Mouse (Mus musculus): ENCODE measurements around the gene Cmya5. TPM values are rescaled to one million over a fixed set of nuclear protein-coding genes. Genes with fewer than 3 reads are reported as not detected.
A peak's percentile ranks its signal among the peaks of the same experiment; 100 is the strongest.

The Cmya5 gene
- polyA plus RNA-seq, 1 experiment from 2014 or later = 3.1 TPM

DNA sequence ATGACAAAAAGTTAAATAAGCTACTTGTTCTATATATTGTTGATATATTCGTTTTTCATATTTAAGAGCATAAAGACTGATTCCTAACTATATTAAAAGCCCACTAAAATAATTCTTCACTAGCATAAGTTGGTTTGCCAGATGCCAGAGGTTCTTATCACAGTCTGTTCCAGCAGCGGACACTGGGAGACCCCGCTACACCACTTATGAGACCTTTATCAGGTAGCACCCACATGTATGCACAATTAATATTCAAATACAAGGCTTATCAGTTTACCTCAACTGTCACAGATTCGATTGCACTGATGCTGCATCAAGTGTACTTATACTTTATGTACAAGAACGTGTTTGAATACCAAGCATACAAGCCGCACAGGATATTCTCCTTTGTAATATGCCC lies 13.7 kb upstream of the Cmya5 start:
- WGBS = 89% methylated on average over 6 of the region's 6 CpGs
- Histone ChIP-seq H3K4me3 (no peak overlapping the region), H3K9ac (no peak overlapping the region), H3K9me3 (no peaks in the 10 kb centered on the region), H3K27ac (replicated peaks) (no peak overlapping the region), H3K4me2 (no peak overlapping the region), H3K36me3 (peaks cover 60% of the 10 kb centered on the region), H3K4me1 (no peaks in the 10 kb centered on the region), H3K27me3 (replicated peaks) (no peaks in the 10 kb centered on the region)
- ATAC-seq (ENCODE audit: extremely low read depth, insufficient number of reproducible peaks, low FRiP score, low TSS enrichment) = no peak

DNA sequence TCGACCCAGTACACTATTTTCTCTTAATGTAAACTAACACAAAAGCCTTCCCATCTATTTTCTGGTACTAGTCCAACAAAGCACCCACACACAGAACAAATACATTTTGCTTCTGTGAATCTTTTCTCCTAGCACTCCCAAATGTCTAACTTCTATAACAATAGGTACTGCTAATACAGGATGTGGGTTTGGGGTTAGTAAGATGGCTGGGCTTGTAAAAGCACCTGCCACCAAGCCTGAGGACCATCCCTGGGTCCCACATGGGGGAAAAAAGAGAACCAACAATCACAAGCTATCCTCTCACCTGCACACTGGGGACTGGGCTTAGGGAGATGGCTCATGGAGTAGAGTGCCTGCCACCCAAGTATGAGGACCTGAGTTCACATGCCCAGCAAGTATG lies 8.8 kb upstream of the Cmya5 start:
- Histone ChIP-seq H3K4me2 (no peak overlapping the region), H3K9ac (no peak overlapping the region), H3K4me1 (no peaks in the 10 kb centered on the region), H3K9me3 (no peaks in the 10 kb centered on the region), H3K27ac (replicated peaks) (no peak overlapping the region), H3K36me3 (peaks cover 71% of the 10 kb centered on the region), H3K4me3 (no peak overlapping the region), H3K27me3 (replicated peaks) (no peaks in the 10 kb centered on the region)
- 84% methylated on average over 1 of the region's 1 CpGs for WGBS
- ATAC-seq (ENCODE audit: extremely low read depth, insufficient number of reproducible peaks, low FRiP score, low TSS enrichment) = no peak

DNA sequence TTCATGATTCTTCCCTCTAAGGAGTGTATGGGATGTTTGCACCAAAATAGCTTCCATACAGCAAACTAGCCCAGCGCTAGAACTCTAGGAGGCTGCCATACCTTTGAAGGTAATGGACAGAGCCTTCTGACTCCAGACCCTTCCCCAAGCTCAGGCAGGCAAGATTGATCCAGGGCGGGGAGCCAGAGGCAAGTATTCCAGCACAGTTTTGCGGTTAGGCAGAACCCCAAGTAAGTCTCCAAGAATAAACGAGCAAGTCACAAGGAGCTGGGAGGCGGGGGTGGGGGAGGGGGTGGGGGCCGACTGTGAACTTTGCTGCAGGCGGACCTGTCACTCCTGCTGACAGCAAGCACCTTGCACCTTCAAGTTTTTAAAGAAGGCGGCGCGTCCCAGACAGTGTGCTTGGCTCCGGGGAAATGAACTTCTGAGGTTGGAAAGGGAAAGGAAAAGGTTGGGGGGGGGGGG lies 673 bp downstream of the Cmya5 start:
- Histone ChIP-seq H3K27ac (replicated peaks) (peak overlapping the region; percentile 93), H3K36me3 (peaks cover 18% of the 10 kb centered on the region), H3K4me2 (peak overlapping the region; percentile 85), H3K9ac (peak overlapping the region; percentile 85), H3K9me3 (no peaks in the 10 kb centered on the region), H3K4me3 (peak overlapping the region; percentile 68), H3K4me1 (peaks cover 41% of the 10 kb centered on the region), H3K27me3 (replicated peaks) (no peaks in the 10 kb centered on the region)
- ATAC-seq (ENCODE audit: extremely low read depth, insufficient number of reproducible peaks, low FRiP score, low TSS enrichment) = 0 out of 2 replicates have a peak, but pooled peaks have one; percentile 29
- 18% methylated on average over 11 of the region's 11 CpGs for WGBS

DNA sequence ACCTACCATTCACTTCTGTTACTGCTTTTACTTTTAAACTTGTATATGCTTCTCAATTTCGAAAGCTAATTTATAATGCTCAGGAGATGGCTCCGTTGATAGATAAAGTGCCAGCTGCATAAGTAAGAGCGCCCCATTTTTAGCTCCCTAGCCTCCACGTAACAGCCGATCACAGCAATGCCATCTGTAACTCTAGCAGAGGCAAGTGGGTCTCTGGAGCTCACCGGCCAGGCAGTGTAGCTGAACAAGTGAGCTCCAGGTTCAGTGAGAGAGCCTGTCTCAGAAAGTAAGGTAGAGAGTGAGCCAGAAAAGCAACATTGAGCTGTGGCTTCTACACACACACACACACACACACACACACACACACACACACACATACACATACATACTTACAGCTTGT lies 3.3 kb downstream of the Cmya5 start:
- no peak overlapping the region for H3K27ac ChIP-seq (replicated peaks)
- no peak for ATAC-seq (ENCODE audit: extremely low read depth, insufficient number of reproducible peaks, low FRiP score, low TSS enrichment)
- no peak overlapping the region for H3K9ac ChIP-seq
- no peaks in the 10 kb centered on the region for H3K27me3 ChIP-seq (replicated peaks)
- no peak overlapping the region for H3K4me3 ChIP-seq
- H3K36me3 ChIP-seq = 0 out of 2 replicates have a peak, but pooled peaks cover 7% of the 10 kb centered on the region
- no peak overlapping the region for H3K4me2 ChIP-seq
- WGBS = 89% methylated on average over 6 of the region's 6 CpGs
- H3K4me1 ChIP-seq = peaks cover 65% of the 10 kb centered on the region
- no peaks in the 10 kb centered on the region for H3K9me3 ChIP-seq

DNA sequence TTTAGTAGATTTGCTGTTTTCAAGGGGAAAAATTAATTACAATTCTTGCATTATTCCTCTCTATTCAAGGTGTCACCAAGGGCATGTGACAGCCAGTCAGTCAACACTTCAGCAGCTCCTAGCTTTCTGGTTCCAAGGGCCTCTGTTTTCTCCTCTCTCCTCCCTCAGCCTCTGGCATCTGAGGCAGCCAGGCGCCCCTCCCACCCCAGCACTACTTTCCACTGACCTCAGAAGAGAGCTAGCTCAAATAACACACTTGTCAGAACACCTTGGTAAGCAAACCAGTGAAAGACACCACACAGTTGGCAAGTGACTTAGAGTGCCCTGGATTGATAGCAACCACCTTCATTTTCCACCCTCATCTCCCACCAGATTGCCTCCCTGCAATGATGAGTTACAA lies 6.5 kb downstream of the Cmya5 start:
- Histone ChIP-seq H3K9ac (no peak overlapping the region), H3K27me3 (replicated peaks) (no peaks in the 10 kb centered on the region), H3K4me1 (peaks cover 51% of the 10 kb centered on the region), H3K27ac (replicated peaks) (peak overlapping the region; percentile 86), H3K4me3 (no peak overlapping the region), H3K36me3 (0 out of 2 replicates have a peak, but pooled peaks cover 8% of the 10 kb centered on the region), H3K4me2 (peak overlapping the region; percentile 32), H3K9me3 (no peaks in the 10 kb centered on the region)
- WGBS = 50% methylated on average over 1 of the region's 1 CpGs
- ATAC-seq (ENCODE audit: extremely low read depth, insufficient number of reproducible peaks, low FRiP score, low TSS enrichment) = no peak; the same call in 1 of the 2 replicates

DNA sequence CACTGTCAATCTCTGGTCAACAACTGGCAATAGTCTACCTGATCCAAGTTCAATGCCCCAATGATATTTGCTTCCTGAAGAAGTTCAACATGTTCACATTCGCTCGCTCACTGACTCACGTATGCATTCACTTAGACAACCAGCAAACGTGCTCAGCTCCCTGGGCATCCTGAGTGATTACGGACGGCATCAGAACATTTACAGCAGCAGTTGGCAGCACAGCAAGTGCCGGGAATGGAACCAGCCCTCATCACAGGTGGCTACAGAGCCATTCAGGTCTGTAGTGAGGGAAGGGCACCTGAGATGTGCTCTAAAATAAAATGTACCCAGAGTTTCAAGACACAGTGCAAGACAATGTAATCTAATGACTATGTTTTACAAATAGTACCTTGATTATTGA lies 7.4 kb downstream of the Cmya5 start:
- Histone ChIP-seq H3K4me3 (no peak overlapping the region), H3K4me1 (peaks cover 42% of the 10 kb centered on the region), H3K4me2 (no peak overlapping the region), H3K27ac (replicated peaks) (peak overlapping the region; percentile 86), H3K9me3 (no peaks in the 10 kb centered on the region), H3K9ac (no peak overlapping the region), H3K36me3 (0 out of 2 replicates have a peak, but pooled peaks cover 5% of the 10 kb centered on the region), H3K27me3 (replicated peaks) (no peaks in the 10 kb centered on the region)
- ATAC-seq (ENCODE audit: extremely low read depth, insufficient number of reproducible peaks, low FRiP score, low TSS enrichment) = no peak
- 75% methylated on average over 7 of the region's 7 CpGs for WGBS

DNA sequence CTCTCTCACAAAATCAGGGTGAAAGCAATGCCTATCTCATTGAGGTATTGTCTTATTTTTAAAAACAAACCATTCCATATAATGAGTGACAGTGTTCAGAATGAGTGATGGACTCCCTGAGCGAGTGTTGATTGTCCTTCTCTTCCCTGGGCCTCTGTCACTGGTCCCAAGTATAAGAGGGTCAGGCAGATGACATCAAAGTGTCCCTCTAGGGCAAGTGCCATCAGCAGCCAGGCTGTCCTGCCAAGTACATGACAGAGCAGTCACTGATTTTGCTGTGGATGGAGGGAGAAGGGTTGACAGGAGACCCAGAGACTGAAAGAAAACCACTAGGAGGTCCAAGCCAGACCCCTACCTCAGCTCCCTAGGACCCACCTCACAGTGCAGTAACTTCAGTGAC lies 8.3 kb downstream of the Cmya5 start:
- no peak for ATAC-seq (ENCODE audit: extremely low read depth, insufficient number of reproducible peaks, low FRiP score, low TSS enrichment)
- no peak overlapping the region for H3K4me3 ChIP-seq
- H3K27ac ChIP-seq (replicated peaks) = 0 out of 2 replicates have a peak overlapping the region, but pooled peaks have one; percentile 86
- 77% methylated on average over 1 of the region's 1 CpGs for WGBS
- H3K27me3 ChIP-seq (replicated peaks) = no peaks in the 10 kb centered on the region
- H3K4me2 ChIP-seq = no peak overlapping the region
- H3K9ac ChIP-seq = no peak overlapping the region
- H3K9me3 ChIP-seq = no peaks in the 10 kb centered on the region
- H3K4me1 ChIP-seq = peaks cover 38% of the 10 kb centered on the region
- H3K36me3 ChIP-seq = 0 out of 2 replicates have a peak, but pooled peaks cover 2% of the 10 kb centered on the region

DNA sequence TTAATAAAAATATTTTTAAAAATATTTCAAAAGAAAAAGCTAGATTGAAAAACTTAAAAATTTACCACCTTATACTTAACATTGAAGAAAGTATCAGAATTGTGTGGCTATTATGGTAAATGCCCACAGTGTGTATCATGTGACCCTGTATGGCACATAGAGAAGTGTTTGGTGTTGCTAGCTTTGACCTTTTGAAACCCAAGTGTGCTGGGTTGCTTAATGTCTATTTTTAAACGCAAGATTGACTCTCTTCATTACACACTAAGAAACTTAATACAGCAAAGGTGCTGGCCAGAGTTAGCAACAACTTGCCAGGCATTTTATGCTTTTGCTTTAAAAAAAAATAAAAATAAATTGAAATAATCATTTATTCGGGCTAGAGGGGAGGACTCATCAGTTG lies 9.0 kb downstream of the Cmya5 start:
- H3K9me3 ChIP-seq = no peaks in the 10 kb centered on the region
- no peak overlapping the region for H3K4me2 ChIP-seq
- H3K4me3 ChIP-seq = no peak overlapping the region
- no peak for ATAC-seq (ENCODE audit: extremely low read depth, insufficient number of reproducible peaks, low FRiP score, low TSS enrichment)
- no peak overlapping the region for H3K9ac ChIP-seq
- H3K27ac ChIP-seq (replicated peaks) = no peak overlapping the region
- H3K36me3 ChIP-seq = 0 out of 2 replicates have a peak, but pooled peaks cover 2% of the 10 kb centered on the region
- WGBS = 69% methylated on average over 2 of the region's 2 CpGs
- H3K4me1 ChIP-seq = peaks cover 43% of the 10 kb centered on the region
- no peaks in the 10 kb centered on the region for H3K27me3 ChIP-seq (replicated peaks)

DNA sequence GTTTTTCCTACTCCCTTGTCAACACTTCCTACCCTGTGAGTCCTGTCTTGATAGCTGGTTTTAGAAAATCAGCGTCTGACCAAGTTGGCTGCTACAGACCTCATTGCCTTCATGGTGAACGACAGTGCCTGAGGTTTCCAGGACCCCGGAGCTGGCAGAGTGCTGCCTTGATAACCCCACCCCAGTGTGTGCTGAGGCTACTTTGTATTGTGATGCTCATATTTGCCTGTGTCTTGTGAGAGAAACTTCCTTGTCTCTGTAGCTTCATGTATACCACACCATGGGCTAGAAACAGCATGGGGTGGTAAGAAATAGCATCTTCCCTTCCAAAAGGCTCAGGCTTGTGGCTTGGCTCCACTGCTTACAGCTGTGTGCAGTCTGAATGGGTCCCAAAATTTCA lies 13.8 kb downstream of the Cmya5 start:
- 0 out of 2 replicates have a peak, but pooled peaks cover 2% of the 10 kb centered on the region for H3K36me3 ChIP-seq
- no peak overlapping the region for H3K4me2 ChIP-seq
- H3K4me3 ChIP-seq = no peak overlapping the region
- ATAC-seq (ENCODE audit: extremely low read depth, insufficient number of reproducible peaks, low FRiP score, low TSS enrichment) = no peak
- H3K4me1 ChIP-seq = peaks cover 20% of the 10 kb centered on the region
- H3K27ac ChIP-seq (replicated peaks) = no peak overlapping the region
- H3K9me3 ChIP-seq = no peaks in the 10 kb centered on the region
- no peaks in the 10 kb centered on the region for H3K27me3 ChIP-seq (replicated peaks)
- WGBS = 27% methylated on average over 3 of the region's 3 CpGs
- H3K9ac ChIP-seq = no peak overlapping the region

DNA sequence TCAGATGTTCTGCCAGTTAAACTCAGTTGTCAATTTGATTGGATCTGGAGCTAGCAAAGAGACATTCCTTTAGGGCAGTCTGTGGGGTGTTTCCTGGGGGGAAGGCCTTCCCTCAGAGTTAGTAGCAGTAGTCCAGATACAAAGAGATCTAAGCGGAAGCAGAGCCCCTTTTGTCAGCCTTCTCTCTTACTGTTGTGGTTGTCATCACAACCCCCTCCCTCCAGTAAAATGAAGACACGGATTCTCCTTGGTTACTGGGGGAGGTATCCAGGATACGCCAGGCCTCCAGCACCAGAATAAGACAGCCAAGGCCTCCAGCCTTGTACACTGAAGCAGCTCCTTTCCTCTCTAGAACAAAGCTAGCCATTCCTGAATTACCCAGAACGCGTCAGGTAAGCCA lies 15.6 kb downstream of the Cmya5 start:
- WGBS = 73% methylated on average over 5 of the region's 5 CpGs
- ATAC-seq (ENCODE audit: extremely low read depth, insufficient number of reproducible peaks, low FRiP score, low TSS enrichment) = no peak

DNA sequence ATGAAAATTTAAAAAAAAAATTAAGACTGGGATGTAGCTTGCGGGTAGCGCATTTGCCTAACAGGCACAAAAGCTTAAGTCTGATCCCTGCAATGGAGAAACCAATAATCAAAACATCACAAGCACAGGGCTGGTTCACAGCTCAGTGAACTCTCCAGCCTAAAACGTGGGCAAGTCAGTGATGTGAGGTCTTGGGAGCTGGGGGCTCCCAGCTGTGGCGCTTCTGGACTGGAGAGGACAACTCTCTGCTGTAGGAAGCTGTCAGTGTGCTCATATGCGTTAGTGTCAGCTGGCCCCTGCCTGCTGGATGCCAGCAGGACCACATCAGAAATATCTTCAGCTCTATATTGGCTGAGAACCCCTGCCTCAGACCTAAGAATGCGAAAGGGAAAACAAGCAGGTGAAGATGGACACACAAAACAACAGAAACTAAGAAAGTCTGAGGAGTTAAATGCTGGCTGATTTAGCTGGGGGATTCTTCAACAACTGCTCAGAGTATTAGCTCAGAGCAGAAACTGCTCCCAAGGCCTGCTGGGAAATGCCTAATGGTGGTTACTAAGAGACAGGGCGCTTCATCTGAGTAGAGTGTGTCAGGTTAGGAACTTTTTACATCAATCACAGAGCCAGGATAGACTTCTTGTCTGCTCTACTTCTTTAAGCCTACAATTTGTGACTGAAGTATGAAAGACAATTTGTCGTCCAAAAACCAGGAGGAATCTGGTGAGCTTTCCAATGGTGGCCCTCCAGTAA lies 16.2 kb downstream of the Cmya5 start:
- Histone ChIP-seq H3K4me2 (no peak overlapping the region), H3K36me3 (no peaks in the 10 kb centered on the region), H3K4me1 (peaks cover 17% of the 10 kb centered on the region), H3K9ac (no peak overlapping the region), H3K27ac (replicated peaks) (no peak overlapping the region), H3K4me3 (no peak overlapping the region), H3K27me3 (replicated peaks) (no peaks in the 10 kb centered on the region), H3K9me3 (peaks cover 4% of the 10 kb centered on the region; the same call in 1 of the 2 replicates)
- 68% methylated on average over 8 of the region's 8 CpGs for WGBS
- no peak for ATAC-seq (ENCODE audit: extremely low read depth, insufficient number of reproducible peaks, low FRiP score, low TSS enrichment)

More for the DNA sequence above, 15.6 kb downstream of the Cmya5 start:
- Histone ChIP-seq H3K4me2 (no peak overlapping the region), H3K36me3 (0 out of 2 replicates have a peak, but pooled peaks cover 2% of the 10 kb centered on the region), H3K27me3 (replicated peaks) (no peaks in the 10 kb centered on the region), H3K4me1 (peaks cover 17% of the 10 kb centered on the region), H3K27ac (replicated peaks) (no peak overlapping the region), H3K4me3 (no peak overlapping the region), H3K9ac (no peak overlapping the region), H3K9me3 (peaks cover 4% of the 10 kb centered on the region; the same call in 1 of the 2 replicates)

DNA sequence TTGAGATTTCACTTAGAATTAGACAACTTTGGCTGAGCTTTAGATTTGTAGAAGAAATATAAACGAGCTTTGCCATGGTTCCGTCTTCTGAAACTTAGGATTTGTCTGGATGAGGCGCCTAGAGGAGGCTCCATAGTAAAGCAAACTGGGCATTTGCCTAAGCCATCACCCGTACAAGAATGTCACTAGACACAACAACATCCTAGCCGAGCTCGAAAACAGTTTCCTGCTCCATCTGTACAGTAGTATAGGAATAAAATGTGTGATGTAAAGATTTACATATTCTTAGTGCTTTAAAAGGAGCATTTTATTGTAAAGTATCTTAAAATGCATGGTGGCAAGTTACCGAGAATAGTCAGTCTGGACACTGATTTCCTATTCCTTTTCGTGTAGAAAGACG lies 22.2 kb downstream of the Cmya5 start:
- no peaks in the 10 kb centered on the region for H3K27me3 ChIP-seq (replicated peaks)
- H3K9me3 ChIP-seq = peaks cover 4% of the 10 kb centered on the region; the same call in 1 of the 2 replicates
- no peak overlapping the region for H3K9ac ChIP-seq
- H3K4me3 ChIP-seq = no peak overlapping the region
- WGBS = 84% methylated on average over 9 of the region's 9 CpGs
- H3K36me3 ChIP-seq = no peaks in the 10 kb centered on the region
- H3K4me1 ChIP-seq = no peaks in the 10 kb centered on the region
- no peak overlapping the region for H3K27ac ChIP-seq (replicated peaks)
- no peak for ATAC-seq (ENCODE audit: extremely low read depth, insufficient number of reproducible peaks, low FRiP score, low TSS enrichment)
- H3K4me2 ChIP-seq = no peak overlapping the region

Measured in heart, embryonic 13.5 days (tissue).